ENCODE assay signal across 9 mouse cellular contexts in the genomic region with DNA sequence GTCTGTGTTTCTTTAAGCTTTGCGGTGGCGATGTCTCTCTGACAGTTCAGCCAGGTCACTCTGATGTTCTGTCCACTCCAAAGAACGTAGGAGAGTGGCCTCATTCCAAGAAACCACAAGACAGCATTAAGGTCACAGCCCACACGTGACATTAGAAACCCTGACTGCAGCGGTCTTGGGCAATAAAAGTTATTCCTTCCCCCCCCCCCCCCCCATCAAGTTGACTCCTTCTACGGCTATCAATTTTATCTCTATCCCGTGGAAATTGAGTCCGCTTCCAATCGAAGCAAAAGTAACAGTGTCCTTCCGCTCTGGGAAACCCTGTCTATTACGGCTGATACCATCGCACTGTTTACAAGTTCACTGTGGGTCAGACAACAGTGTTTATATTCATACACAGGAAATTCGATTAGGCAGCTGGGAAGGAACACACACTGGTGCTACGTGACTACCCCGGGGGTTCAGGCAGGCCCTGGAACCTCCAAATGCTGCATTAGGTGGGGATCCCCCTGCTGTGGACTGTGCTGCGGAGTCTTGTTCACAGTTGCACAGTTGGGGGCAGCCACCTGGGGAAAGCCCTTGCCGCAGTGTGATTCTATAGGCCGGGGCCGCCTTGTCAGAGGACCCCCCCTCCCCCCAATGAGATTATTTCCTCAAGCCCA.
DNase-seq lines count a peak whose midpoint lies in the region; ATAC-seq and TF ChIP-seq lines count a peak whose summit lies in the region.
"Had no signal": no experiment of that assay in that cellular context is flagged by ENCODE, and none has a peak within 500 bp of the region (broad histone marks: within the 10 kb centered on the region; RNA-seq: fewer than 3 reads in every experiment).

No protein-coding gene starts in this region.

- H3K36me3 ChIP-seq in kidney, embryonic 16.5 days (ENCODE audit: insufficient read depth, low read length): no peaks in the 10 kb centered on the region
- no peaks in the 10 kb centered on the region for H3K36me3 ChIP-seq in stomach, postnatal 0 days (ENCODE audit: control insufficient read depth, insufficient read depth, low read length)

- WGBS in kidney, embryonic 16.5 days: 14% methylated on average over 19 of the region's 19 CpGs
- 28% methylated on average over 19 of the region's 19 CpGs for WGBS in stomach, postnatal 0 days

- H3K4me3 ChIP-seq in kidney, embryonic 16.5 days (ENCODE audit: low read length): no peak overlapping the region
- no peak overlapping the region for H3K4me3 ChIP-seq in stomach, postnatal 0 days (ENCODE audit: low read depth, low read length)

- ATAC-seq in kidney, embryonic 16.5 days (ENCODE audit: low FRiP score, low TSS enrichment): peak; percentile 16; the same call in 1 of the 2 replicates
- no peak for ATAC-seq in stomach, postnatal 0 days (ENCODE audit: low FRiP score, low TSS enrichment)
- ATAC-seq in granulocyte monocyte progenitor cell, adult 5-6 weeks (replicated peaks; ENCODE audit: poor library complexity, severe bottlenecking): no peak

- H3K27ac ChIP-seq in kidney, embryonic 16.5 days (ENCODE audit: low read length): peak overlapping the region; percentile 71
- peak overlapping the region; percentile 78 for H3K27ac ChIP-seq in stomach, postnatal 0 days (replicated peaks)

- no peaks in the 10 kb centered on the region for H3K27me3 ChIP-seq in kidney, embryonic 16.5 days (ENCODE audit: insufficient read depth, low read length)
- H3K27me3 ChIP-seq in stomach, postnatal 0 days (ENCODE audit: control insufficient read depth, insufficient read depth, low read length): no peaks in the 10 kb centered on the region

- TF ChIP-seq EP300 in stomach, postnatal 0 days (optimal IDR thresholded peaks at IDR 0.05): no peak

- no peak overlapping the region for H3K9ac ChIP-seq in kidney, embryonic 16.5 days (replicated peaks; ENCODE audit: low read length)
- H3K9ac ChIP-seq in stomach, postnatal 0 days (ENCODE audit: low read length): peak overlapping the region; percentile 23; the same call in 1 of the 2 replicates

- peaks cover 60% of the 10 kb centered on the region for H3K4me1 ChIP-seq in kidney, embryonic 16.5 days (ENCODE audit: insufficient read depth, low read length)
- peaks cover 21% of the 10 kb centered on the region for H3K4me1 ChIP-seq in stomach, postnatal 0 days (replicated peaks; ENCODE audit: control insufficient read depth, insufficient read depth)

- no peak for TF ChIP-seq CTCF in stomach, postnatal 0 days (IDR thresholded peaks at IDR 0.05; ENCODE audit: low read depth)

- peak; percentile 79 for DNase-seq in adrenal gland, adult 2 months
- no peak for DNase-seq in adrenal gland, postnatal 4 days (ENCODE audit: low spot score in 2 of 2)
- peak; percentile 30 for DNase-seq in retina, postnatal 1 day
- DNase-seq in retina, embryonic 14.5 days (ENCODE audit: low spot score): no peak
- no peak for DNase-seq in stomach, postnatal 0 days (ENCODE audit: low spot score)
- DNase-seq in testis, postnatal 14 days (ENCODE audit: low spot score): no peak
- DNase-seq: cerebellum, adult 2 months had no signal

- peak overlapping the region; percentile 25 for H3K4me2 ChIP-seq in kidney, embryonic 16.5 days (replicated peaks; ENCODE audit: low read depth, low read length)
- H3K4me2 ChIP-seq in stomach, postnatal 0 days (replicated peaks; ENCODE audit: low read depth): no peak overlapping the region; the same call in none of the 2 replicates

- no peaks in the 10 kb centered on the region for H3K9me3 ChIP-seq in kidney, embryonic 16.5 days (ENCODE audit: low read length)
- H3K9me3 ChIP-seq in stomach, postnatal 0 days (ENCODE audit: control insufficient read depth, low read length): no peaks in the 10 kb centered on the region

Comparison
In these comparisons a context has a peak if more than half of its experiments do, and no peak if none do; other contexts are left out.
1. DNase-seq: peak in adrenal gland, adult 2 months (single experiment) and retina, postnatal 1 day (single experiment); none in adrenal gland, postnatal 4 days (0 of 2), retina, embryonic 14.5 days (single experiment), stomach, postnatal 0 days (single experiment) and testis, postnatal 14 days (single experiment).